1 mouse cellular context compared by ENCODE assay signal in genomic region chr19:4813015-4813414, GRCm38 (mm10).
TF ChIP-seq lines count a peak whose summit lies in the region.

No protein-coding gene starts in this region.

TF ChIP-seq in CH12.LX, 34 proteins besides CTCF, POLR2A, EP300 and RAD21 (continued from another document):
- no peak for TF ChIP-seq NELFE (IDR thresholded peaks at IDR 0.05; ENCODE audit: low read depth, low read length)
- TF ChIP-seq SIN3A (IDR thresholded peaks at IDR 0.05; ENCODE audit: low read length), result no peak
- no peak for TF ChIP-seq MAFK (IDR thresholded peaks at IDR 0.05; ENCODE audit: insufficient replicate concordance, low read length)
